Mouse (Mus musculus): Measurements from ENCODE around the gene Lrmda. TPM values are rescaled to one million over a fixed set of nuclear protein-coding genes. Genes with fewer than 3 reads are reported as not detected.

Lrmda gene
- polyA plus RNA-seq, 1 experiment from 2014 or later, result 0.80 TPM

- no peaks in the 10 kb centered on the region for H3K36me3 ChIP-seq (ENCODE audit: control insufficient read depth, insufficient read depth, low read length)
- H3K4me3 ChIP-seq (ENCODE audit: low read length), result no peak overlapping the region
- no peak overlapping the region for H3K4me2 ChIP-seq (ENCODE audit: low read length)
- whole genome bisulfite sequencing, result 89% methylated on average over 9 of the region's 9 CpGs
- ATAC-seq, result no peak
- H3K9me3 ChIP-seq (ENCODE audit: control insufficient read depth, low read length), result no peaks in the 10 kb centered on the region
- H3K9ac ChIP-seq (ENCODE audit: low read depth, low read length), result no peak overlapping the region
- no peak overlapping the region for H3K27ac ChIP-seq (ENCODE audit: low read depth, low read length)
- H3K27me3 ChIP-seq (replicated peaks; ENCODE audit: control insufficient read depth, insufficient read depth, low read length), result no peaks in the 10 kb centered on the region
- H3K4me1 ChIP-seq (ENCODE audit: control insufficient read depth, insufficient read depth, low read depth, low read length), result no peaks in the 10 kb centered on the region
Observed at GRCm38 (mm10) chr14:22630361-22630867, 610.9 kb downstream of the Lrmda start.

GRCm38 (mm10) chr14:22633612-22634011, 614.1 kb downstream of the Lrmda start:
- Histone ChIP-seq H3K4me2 (ENCODE audit: low read length) (no peak overlapping the region), H3K9me3 (ENCODE audit: control insufficient read depth, low read length) (no peaks in the 10 kb centered on the region), H3K36me3 (ENCODE audit: control insufficient read depth, insufficient read depth, low read length) (no peaks in the 10 kb centered on the region), H3K27me3 (replicated peaks; ENCODE audit: control insufficient read depth, insufficient read depth, low read length) (no peaks in the 10 kb centered on the region), H3K27ac (ENCODE audit: low read depth, low read length) (no peak overlapping the region), H3K4me3 (ENCODE audit: low read length) (no peak overlapping the region), H3K9ac (ENCODE audit: low read depth, low read length) (no peak overlapping the region), H3K4me1 (ENCODE audit: control insufficient read depth, insufficient read depth, low read depth, low read length) (no peaks in the 10 kb centered on the region)
- ATAC-seq, result no peak
- 73% methylated on average over 1 of the region's 1 CpGs for WGBS

GRCm38 (mm10) chr14:22643494-22643893, 624.0 kb downstream of the Lrmda start:
- Histone ChIP-seq H3K9ac (ENCODE audit: low read depth, low read length) (no peak overlapping the region), H3K36me3 (ENCODE audit: control insufficient read depth, insufficient read depth, low read length) (no peaks in the 10 kb centered on the region), H3K4me3 (ENCODE audit: low read length) (no peak overlapping the region), H3K27me3 (replicated peaks; ENCODE audit: control insufficient read depth, insufficient read depth, low read length) (no peaks in the 10 kb centered on the region), H3K4me2 (ENCODE audit: low read length) (no peak overlapping the region), H3K27ac (ENCODE audit: low read depth, low read length) (no peak overlapping the region), H3K4me1 (ENCODE audit: control insufficient read depth, insufficient read depth, low read depth, low read length) (no peaks in the 10 kb centered on the region), H3K9me3 (ENCODE audit: control insufficient read depth, low read length) (no peaks in the 10 kb centered on the region)
- WGBS, result 72% methylated on average over 4 of the region's 4 CpGs
- no peak for ATAC-seq

- Histone ChIP-seq H3K36me3 (ENCODE audit: control insufficient read depth, insufficient read depth, low read length) (no peaks in the 10 kb centered on the region), H3K27ac (ENCODE audit: low read depth, low read length) (no peak overlapping the region), H3K4me3 (ENCODE audit: low read length) (no peak overlapping the region), H3K4me2 (ENCODE audit: low read length) (no peak overlapping the region), H3K4me1 (ENCODE audit: control insufficient read depth, insufficient read depth, low read depth, low read length) (no peaks in the 10 kb centered on the region), H3K9me3 (ENCODE audit: control insufficient read depth, low read length) (no peaks in the 10 kb centered on the region), H3K27me3 (replicated peaks; ENCODE audit: control insufficient read depth, insufficient read depth, low read length) (no peaks in the 10 kb centered on the region), H3K9ac (ENCODE audit: low read depth, low read length) (no peak overlapping the region)
- 64% methylated on average over 9 of the region's 9 CpGs for WGBS
- no peak for ATAC-seq
Observed at GRCm38 (mm10) chr14:22647879-22648611, 628.5 kb downstream of the Lrmda start.

GRCm38 (mm10) chr14:22649411-22649911, 629.9 kb downstream of the Lrmda start:
- no peak overlapping the region for H3K27ac ChIP-seq (ENCODE audit: low read depth, low read length)
- no peak overlapping the region for H3K9ac ChIP-seq (ENCODE audit: low read depth, low read length)
- no peak for ATAC-seq
- H3K4me2 ChIP-seq (ENCODE audit: low read length), result no peak overlapping the region
- no peak overlapping the region for H3K4me3 ChIP-seq (ENCODE audit: low read length)
- WGBS, result 28% methylated on average over 5 of the region's 5 CpGs
- H3K27me3 ChIP-seq (replicated peaks; ENCODE audit: control insufficient read depth, insufficient read depth, low read length), result no peaks in the 10 kb centered on the region
- H3K9me3 ChIP-seq (ENCODE audit: control insufficient read depth, low read length), result no peaks in the 10 kb centered on the region
- H3K36me3 ChIP-seq (ENCODE audit: control insufficient read depth, insufficient read depth, low read length), result no peaks in the 10 kb centered on the region
- H3K4me1 ChIP-seq (ENCODE audit: control insufficient read depth, insufficient read depth, low read depth, low read length), result no peaks in the 10 kb centered on the region

- Histone ChIP-seq H3K36me3 (ENCODE audit: control insufficient read depth, insufficient read depth, low read length) (no peaks in the 10 kb centered on the region), H3K4me3 (ENCODE audit: low read length) (no peak overlapping the region), H3K9me3 (ENCODE audit: control insufficient read depth, low read length) (no peaks in the 10 kb centered on the region), H3K4me1 (ENCODE audit: control insufficient read depth, insufficient read depth, low read depth, low read length) (no peaks in the 10 kb centered on the region), H3K4me2 (ENCODE audit: low read length) (no peak overlapping the region), H3K9ac (ENCODE audit: low read depth, low read length) (no peak overlapping the region), H3K27ac (ENCODE audit: low read depth, low read length) (no peak overlapping the region), H3K27me3 (replicated peaks; ENCODE audit: control insufficient read depth, insufficient read depth, low read length) (no peaks in the 10 kb centered on the region)
- 62% methylated on average over 17 of the region's 17 CpGs for WGBS
- ATAC-seq, result no peak
Observed at GRCm38 (mm10) chr14:22649985-22650984, 630.8 kb downstream of the Lrmda start.

- ATAC-seq, result no peak
- Histone ChIP-seq H3K27ac (ENCODE audit: low read depth, low read length) (no peak overlapping the region), H3K27me3 (replicated peaks; ENCODE audit: control insufficient read depth, insufficient read depth, low read length) (no peaks in the 10 kb centered on the region), H3K9ac (ENCODE audit: low read depth, low read length) (no peak overlapping the region), H3K36me3 (ENCODE audit: control insufficient read depth, insufficient read depth, low read length) (no peaks in the 10 kb centered on the region), H3K4me1 (ENCODE audit: control insufficient read depth, insufficient read depth, low read depth, low read length) (no peaks in the 10 kb centered on the region), H3K4me2 (ENCODE audit: low read length) (no peak overlapping the region), H3K9me3 (ENCODE audit: control insufficient read depth, low read length) (no peaks in the 10 kb centered on the region), H3K4me3 (ENCODE audit: low read length) (no peak overlapping the region)
- 53% methylated on average over 14 of the region's 14 CpGs for WGBS
Observed at GRCm38 (mm10) chr14:22651131-22651952, 631.8 kb downstream of the Lrmda start.

- Histone ChIP-seq H3K4me3 (ENCODE audit: low read length) (no peak overlapping the region), H3K4me1 (ENCODE audit: control insufficient read depth, insufficient read depth, low read depth, low read length) (no peaks in the 10 kb centered on the region), H3K36me3 (ENCODE audit: control insufficient read depth, insufficient read depth, low read length) (no peaks in the 10 kb centered on the region), H3K9me3 (ENCODE audit: control insufficient read depth, low read length) (no peaks in the 10 kb centered on the region), H3K27me3 (replicated peaks; ENCODE audit: control insufficient read depth, insufficient read depth, low read length) (no peaks in the 10 kb centered on the region; the same call in 1 of the 2 replicates), H3K27ac (ENCODE audit: low read depth, low read length) (no peak overlapping the region), H3K4me2 (ENCODE audit: low read length) (no peak overlapping the region), H3K9ac (ENCODE audit: low read depth, low read length) (no peak overlapping the region)
- 56% methylated on average over 3 of the region's 3 CpGs for WGBS
- no peak for ATAC-seq
Observed at GRCm38 (mm10) chr14:22662496-22662895, 643.0 kb downstream of the Lrmda start.
